Mouse (Mus musculus): ENCODE measurements around the gene Trdn. TPM values are rescaled to one million over a fixed set of nuclear protein-coding genes. Genes with fewer than 3 reads are reported as not detected.

The Trdn gene
- total RNA-seq (2021): 100 to 1,000 TPM; 287 to 319 TPM

DNA sequence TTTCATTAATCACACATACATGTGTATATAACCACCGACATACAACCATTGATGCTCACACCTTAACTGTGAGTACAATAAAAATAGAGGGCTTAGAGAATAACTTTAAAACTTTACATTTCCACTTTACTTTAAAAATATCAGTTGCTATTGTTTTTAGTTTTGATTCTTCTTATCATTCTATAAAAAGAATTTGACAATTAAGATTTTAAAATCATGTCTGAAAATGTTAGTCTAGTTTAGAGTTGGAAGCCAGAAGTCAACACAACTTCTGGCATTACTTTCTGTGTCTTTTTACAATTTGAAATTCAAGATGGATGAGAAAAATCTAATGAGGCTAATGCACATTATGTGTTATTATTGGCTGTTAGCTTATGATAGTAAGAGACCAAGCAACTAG lies at the start of gene Trdn:
TSS of gene Trdn (plus strand) at position 301 of the 400 bp plus-strand sequence.
- no peak for DNase-seq
- intact Hi-C loops (cut with DNase I): no loop called here

GRCm38 (mm10) chr10:33060771-33061170 lies 19.6 kb upstream of the Trdn start:
- DNase-seq: no peak
- intact Hi-C loops (cut with DNase I): no loop called here

GRCm38 (mm10) chr10:33065566-33065965 lies 14.8 kb upstream of the Trdn start:
- no peak for DNase-seq
- intact Hi-C loops (cut with DNase I): no loop called here

DNA sequence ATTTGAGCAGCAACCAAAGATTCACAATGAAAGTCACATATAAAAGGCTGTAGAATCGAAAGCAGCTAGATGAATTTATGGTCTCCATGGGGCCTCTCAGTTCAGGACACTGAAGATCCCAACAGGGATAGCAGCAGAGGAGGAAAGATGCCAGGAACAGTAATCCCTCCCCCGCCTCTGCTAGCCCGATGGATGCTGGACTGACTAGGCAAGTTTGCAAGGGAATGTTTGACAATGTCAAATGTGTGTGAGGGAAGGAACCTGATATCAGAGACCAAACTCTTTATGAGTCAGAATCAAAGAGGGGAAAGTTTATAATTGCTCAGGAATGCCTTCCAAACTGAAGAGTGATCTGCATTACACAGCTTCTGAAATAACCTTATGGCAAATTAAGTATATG lies 7.2 kb upstream of the Trdn start:
- intact Hi-C loops (cut with DNase I): no loop called here
- no peak for DNase-seq

- intact Hi-C loops (cut with DNase I): no loop called here
- DNase-seq: no peak
Observed at GRCm38 (mm10) chr10:33082151-33082844, 1.9 kb downstream of the Trdn start.

- DNase-seq: peak; percentile 48 to 49
- intact Hi-C loops (cut with DNase I): no loop called here
Observed at GRCm38 (mm10) chr10:33082961-33083626, 2.7 kb downstream of the Trdn start.

DNA sequence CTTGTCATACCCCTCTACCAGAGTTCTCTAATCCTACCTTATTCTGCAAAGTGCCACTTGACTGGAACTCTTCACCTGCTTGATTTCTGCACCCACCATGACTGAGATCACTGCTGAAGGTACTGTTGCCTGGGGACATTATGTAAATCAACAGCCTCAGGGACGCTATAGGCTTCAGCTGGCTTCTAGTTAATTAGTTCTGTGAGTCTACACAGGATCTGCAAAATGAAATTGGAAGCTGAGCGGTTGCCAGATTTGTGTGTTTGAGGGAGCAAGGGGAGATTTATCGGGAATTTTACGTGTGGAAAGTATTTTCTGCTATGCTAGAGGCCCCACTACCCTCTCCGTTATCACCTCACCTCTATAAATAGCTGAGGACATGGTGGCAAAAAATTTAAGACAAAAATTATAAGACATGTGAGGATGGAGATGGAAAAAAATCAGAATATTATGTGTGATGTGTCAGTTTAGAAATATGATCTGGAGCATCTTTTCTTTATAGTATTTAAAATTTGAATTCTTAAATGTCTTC lies 3.3 kb downstream of the Trdn start:
- intact Hi-C loops (cut with DNase I): no loop called here
- DNase-seq: no peak

DNA sequence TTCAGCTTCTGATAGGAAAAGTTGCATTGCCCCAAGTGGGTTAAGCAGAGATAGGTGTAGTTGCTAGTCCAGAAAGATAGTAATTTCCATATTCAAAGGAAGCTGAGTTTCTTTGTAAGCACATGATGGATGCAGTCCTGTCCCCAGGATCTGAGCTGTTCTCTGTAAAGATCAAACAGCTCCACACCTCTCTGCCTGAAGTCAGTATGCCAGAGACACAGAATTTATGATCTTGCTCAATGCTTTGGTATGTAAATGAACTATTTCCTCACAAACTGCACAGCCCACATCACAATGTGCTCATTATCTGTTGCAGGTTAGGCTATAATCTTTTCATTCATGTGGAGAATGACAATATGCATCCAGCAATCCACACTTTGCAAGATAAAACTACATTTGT lies 8.0 kb downstream of the Trdn start:
- intact Hi-C loops (cut with DNase I): no loop called here

GRCm38 (mm10) chr10:33092400-33092799 lies 12.0 kb downstream of the Trdn start:
- intact Hi-C loops (cut with DNase I): no loop called here
- DNase-seq: peak; percentile 49 to 53

More for the DNA sequence above, 8.0 kb downstream of the Trdn start:
- no peak for DNase-seq

DNA sequence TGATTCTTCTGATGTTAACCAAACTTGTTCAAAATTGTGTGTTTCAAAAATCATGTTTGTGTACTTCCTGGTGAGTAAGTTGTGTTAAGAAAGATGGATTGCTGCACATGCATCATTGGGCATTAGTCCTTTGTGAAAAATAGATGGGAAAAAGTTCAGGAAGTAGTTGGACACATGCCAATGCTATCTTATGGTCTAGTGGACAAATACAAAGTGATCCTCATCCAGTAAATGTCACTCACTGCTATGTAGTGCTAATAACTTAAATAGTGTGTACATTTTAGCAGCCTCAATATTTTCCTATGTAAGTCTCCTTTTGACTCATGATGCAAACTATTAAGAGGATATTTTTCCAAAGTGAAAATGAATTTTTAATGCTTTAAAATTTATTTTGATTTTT lies 27.6 kb downstream of the Trdn start:
- intact Hi-C loops (cut with DNase I): no loop called here
- DNase-seq: no peak

DNA sequence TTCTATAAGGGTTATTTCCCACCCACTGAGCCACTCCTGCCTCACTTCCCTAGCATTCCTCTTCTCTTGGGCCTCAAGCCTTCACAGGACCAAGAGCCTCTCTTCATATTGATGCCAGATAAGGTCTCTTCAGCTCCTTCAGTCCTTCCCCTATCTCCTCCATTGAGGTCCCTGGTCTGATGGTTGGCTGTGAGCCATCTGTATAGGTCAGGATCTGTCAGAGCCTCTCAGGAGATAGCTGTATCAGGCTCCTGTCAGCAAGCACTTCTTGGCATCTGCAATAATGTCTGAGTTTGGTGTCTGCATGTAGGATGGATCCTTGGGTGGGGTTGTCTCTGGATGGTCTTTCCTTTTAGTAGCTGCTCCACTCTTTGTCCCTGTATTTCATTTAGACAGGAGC lies 42.7 kb downstream of the Trdn start:
- intact Hi-C loops (cut with DNase I): no loop called here
- DNase-seq: no peak

DNA sequence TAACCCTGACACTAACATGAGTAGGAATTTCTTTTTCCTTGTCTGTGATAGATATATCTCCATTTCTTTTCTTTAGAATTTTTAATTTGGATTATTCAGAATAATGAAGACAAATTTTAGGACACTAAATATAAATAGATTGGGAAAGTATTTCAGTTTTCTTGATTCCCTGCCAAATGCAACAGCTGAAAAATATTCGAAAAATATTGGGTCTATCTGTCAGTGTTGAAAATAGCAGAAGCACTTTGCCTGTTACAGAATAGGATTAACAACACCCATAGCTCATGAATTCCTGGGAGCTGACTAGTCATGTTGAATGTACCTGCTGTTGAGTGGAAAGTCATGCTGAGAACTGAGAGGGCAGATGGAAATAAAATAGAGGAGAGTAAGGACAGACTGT lies 64.6 kb downstream of the Trdn start:
- DNase-seq: peak; percentile 11 to 16
- intact Hi-C loops (cut with DNase I): no loop called here

DNA sequence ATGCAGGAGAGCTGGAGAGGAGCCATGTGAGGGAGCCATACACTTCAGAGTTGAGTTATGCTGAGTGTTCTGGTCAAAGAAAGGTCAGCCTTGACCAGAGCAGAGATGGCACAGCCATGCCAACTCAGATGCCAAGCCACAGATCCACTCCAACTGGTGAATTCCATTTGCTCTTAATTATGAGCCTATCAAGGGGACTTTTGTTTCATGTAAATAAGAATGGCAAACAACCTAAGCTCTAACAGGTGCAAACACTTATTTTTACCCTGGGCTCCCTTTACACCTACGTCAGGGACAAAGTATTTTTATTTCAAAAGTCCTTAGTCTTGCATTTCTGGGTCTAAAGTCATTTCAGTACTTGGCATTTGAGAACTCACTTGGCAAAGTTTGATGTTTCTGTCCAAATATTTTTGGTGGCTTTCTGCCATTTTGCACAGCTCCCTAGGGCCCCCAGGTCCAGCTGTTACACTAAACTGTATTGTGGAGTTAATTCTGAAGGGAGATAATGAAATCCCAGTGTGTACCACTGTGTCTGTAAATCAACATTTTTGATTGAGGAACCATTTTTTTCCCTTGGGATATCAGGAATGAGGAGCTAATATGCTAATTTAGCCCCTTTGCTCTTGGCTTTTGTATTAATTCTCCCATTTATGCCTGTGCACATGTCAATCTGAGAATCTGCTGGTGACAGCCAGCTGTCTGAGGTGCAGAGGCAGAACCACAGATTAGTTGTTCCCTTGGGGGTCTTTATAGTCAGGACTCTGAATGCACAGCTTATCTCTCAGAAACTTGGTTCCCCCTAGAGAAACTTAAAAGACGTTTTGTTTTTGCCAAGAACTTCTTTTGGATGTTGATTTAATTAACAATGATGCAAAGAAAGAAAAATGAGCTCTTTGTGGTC lies 99.6 kb downstream of the Trdn start:
- DNase-seq: peak; percentile 70 to 72
- intact Hi-C loops (cut with DNase I): no loop called here

GRCm38 (mm10) chr10:33189031-33189430 lies 108.7 kb downstream of the Trdn start:
- intact Hi-C loops (cut with DNase I): no loop called here
- no peak for DNase-seq

DNA sequence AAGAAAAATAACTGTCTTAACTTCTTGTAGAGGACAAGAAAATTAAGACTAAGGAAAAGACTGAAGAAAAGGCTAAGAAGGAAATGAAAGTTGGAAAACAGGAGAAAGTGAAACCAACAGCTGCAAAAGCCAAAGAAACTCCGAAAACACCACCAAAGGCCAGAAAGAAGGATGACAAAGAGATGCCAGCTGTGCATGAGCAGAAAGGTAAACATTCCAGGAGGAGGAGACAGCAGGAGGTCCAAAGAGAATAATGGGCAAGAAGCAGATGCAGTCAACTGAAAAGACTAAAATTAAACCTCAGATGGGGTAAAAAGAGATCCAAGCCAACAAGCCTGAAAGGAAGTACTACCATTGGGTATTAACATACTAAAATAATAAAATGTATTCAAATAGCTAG lies 115.6 kb downstream of the Trdn start:
- no peak for DNase-seq
- intact Hi-C loops (cut with DNase I): no loop called here

GRCm38 (mm10) chr10:33198257-33198656 lies 117.9 kb downstream of the Trdn start:
- intact Hi-C loops (cut with DNase I): no loop called here
- no peak for DNase-seq

DNA sequence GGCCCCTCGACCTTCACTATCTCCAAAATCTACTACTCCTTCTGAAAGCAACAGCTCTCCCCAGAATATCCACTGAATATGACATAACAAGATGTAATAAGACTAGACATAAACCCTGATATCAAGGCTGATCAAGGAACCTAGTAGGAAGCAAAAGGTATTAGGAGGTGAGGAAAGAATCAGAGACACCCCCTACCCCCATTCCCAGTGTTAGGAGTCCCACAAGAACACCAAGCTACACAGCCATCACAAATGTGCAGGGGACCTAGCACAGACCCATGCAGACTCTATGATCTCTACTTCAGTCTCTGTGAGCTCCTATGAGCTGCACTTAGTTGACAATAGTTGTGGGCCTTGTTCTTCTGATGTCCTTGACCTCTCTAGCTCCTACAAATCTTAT lies 130.1 kb downstream of the Trdn start:
- no peak for DNase-seq
- intact Hi-C loops (cut with DNase I): loop anchor here (5.0 kb wide), 1 partner anchor 92 kb away; no protein-coding TSS in a partner anchor

GRCm38 (mm10) chr10:33253911-33254310 lies 173.6 kb downstream of the Trdn start:
- peak; percentile 52 to 56 for DNase-seq

DNA sequence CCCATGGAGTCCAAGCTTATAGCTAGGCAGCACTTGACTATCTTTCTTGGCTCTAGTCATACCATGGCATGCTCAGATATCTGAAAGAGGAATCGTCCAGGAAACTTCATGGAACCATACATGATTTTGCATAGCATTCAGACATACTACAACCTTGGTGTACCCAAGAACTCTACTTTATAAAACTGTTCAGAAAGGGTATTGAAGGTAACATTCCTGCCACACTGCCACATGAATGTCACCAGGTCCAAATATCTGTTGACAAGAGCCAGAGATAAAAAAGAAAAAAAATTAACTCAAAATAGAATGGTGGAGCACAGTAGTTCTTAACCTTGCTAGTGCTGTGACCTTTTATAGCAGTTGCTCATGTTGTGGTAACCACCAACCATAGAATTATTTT lies 175.8 kb downstream of the Trdn start:
- peak; percentile 41 to 55 for DNase-seq
- intact Hi-C loops (cut with DNase I): no loop called here

More at GRCm38 (mm10) chr10:33253911-33254310, 173.6 kb downstream of the Trdn start:
- intact Hi-C loops (cut with DNase I): no loop called here

- intact Hi-C loops (cut with DNase I): loop anchor here (5.0 to 10.0 kb wide), 3 partner anchors 93 to 1560 kb away; no protein-coding TSS in a partner anchor
Observed at GRCm38 (mm10) chr10:33304982-33305381, 224.6 kb downstream of the Trdn start.

DNA sequence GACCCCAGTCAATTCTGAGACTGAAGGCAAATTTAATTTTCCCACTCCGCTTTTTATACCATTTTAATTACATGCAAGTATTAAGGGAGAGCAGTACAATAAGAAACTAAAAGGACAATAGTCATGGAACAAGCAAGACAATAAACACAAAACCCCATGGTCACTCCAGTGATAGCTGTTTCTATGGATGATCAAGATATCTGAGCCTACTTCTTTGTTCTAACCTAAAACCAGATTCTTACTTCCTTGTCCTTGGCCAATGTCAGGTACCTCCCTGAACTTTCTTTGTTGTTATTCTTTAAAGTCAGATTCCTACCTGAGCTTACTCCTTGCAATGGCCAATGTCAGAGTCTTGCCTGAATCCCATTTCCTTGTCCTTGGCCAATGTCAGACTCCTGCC lies 272.7 kb downstream of the Trdn start:
- no peak for DNase-seq
- intact Hi-C loops (cut with DNase I): no loop called here

More at GRCm38 (mm10) chr10:33304982-33305381, 224.6 kb downstream of the Trdn start:
- peak; percentile 44 to 60 for DNase-seq
